Comparison of ENCODE assay signal across 8 mouse cellular contexts in the genomic region with DNA sequence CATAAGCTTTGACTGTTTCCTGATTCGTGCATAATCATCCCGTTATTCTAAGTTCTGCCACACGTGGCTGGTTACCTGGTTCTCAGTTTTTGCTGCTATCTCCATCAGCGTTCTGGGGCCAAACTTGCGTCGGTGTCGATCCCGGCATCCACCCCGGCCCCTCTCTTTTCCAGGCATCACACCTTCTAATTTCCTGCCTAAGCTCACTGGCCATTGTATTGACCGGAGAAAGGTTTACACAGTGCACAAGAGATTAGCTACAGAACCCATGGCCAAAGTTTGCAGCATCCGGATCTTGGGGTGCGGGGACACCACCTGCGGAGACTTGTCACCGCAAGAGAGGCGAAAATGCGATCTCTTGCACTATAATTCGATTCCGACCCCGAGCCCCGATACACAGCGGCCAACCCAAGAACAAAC. TPM values are rescaled to one million over a fixed set of nuclear protein-coding genes. Genes with fewer than 3 reads are reported as not detected.
A peak's percentile ranks its signal among the peaks of the same experiment; 100 is the strongest.
DNase-seq lines count a peak whose midpoint lies in the region; ATAC-seq and TF ChIP-seq lines count a peak whose summit lies in the region.

No protein-coding gene starts in this region.

- peak overlapping the region; percentile 94 for H3K4me2 ChIP-seq in heart, embryonic 12.5 days
- peak overlapping the region; percentile 62 for H3K4me2 ChIP-seq in CH12.LX (ENCODE audit: insufficient read depth, low read depth, poor library complexity, severe bottlenecking)
- H3K4me2 ChIP-seq in forebrain, embryonic 12.5 days: peak overlapping the region; percentile 99
- peak overlapping the region; percentile 95 for H3K4me2 ChIP-seq in liver, embryonic 15.5 days

- in situ Hi-C loops in CH12.LX (cut with MboI; ENCODE audit: low pct_ligation_motif_present, low pct_unique_long_range_greater_than_20kb, low sequenced_read_pairs): no loop called here

- TF ChIP-seq EP300 in CH12.LX (IDR thresholded peaks at IDR 0.05; ENCODE audit: low read length): no peak

- peaks cover 62% of the 10 kb centered on the region for H3K79me2 ChIP-seq in CH12.LX (replicated peaks; ENCODE audit: control insufficient read depth, extremely low read depth, insufficient read depth, poor library complexity, severe bottlenecking)

- no peaks in the 10 kb centered on the region for H3K27me3 ChIP-seq in heart, embryonic 12.5 days (replicated peaks)
- no peaks in the 10 kb centered on the region for H3K27me3 ChIP-seq in CH12.LX (replicated peaks)
- no peaks in the 10 kb centered on the region for H3K27me3 ChIP-seq in forebrain, embryonic 12.5 days
- no peaks in the 10 kb centered on the region for H3K27me3 ChIP-seq in liver, embryonic 15.5 days

- peaks cover 45% of the 10 kb centered on the region for H3K4me1 ChIP-seq in heart, embryonic 12.5 days (replicated peaks)
- H3K4me1 ChIP-seq in CH12.LX (ENCODE audit: control insufficient read depth in 1 of 2, insufficient read depth in 2 of 2): peaks cover 22 to 59% of the 10 kb centered on the region in 2 experiments
- peaks cover 42% of the 10 kb centered on the region for H3K4me1 ChIP-seq in forebrain, embryonic 12.5 days
- peaks cover 66% of the 10 kb centered on the region for H3K4me1 ChIP-seq in liver, embryonic 15.5 days (replicated peaks)

- H3K9ac ChIP-seq in heart, embryonic 12.5 days: peak overlapping the region; percentile 89
- peak overlapping the region; percentile 86 for H3K9ac ChIP-seq in CH12.LX (ENCODE audit: insufficient read depth, low read depth)
- H3K9ac ChIP-seq in forebrain, embryonic 12.5 days: peak overlapping the region; percentile 94
- peak overlapping the region; percentile 87 for H3K9ac ChIP-seq in liver, embryonic 15.5 days

- H3K27ac ChIP-seq in heart, embryonic 12.5 days (ENCODE audit: poor library complexity, severe bottlenecking): peak overlapping the region; percentile 84
- H3K27ac ChIP-seq in CH12.LX (ENCODE audit: insufficient read depth, low read depth): peak overlapping the region; percentile 40
- peak overlapping the region; percentile 75 for H3K27ac ChIP-seq in forebrain, embryonic 12.5 days
- H3K27ac ChIP-seq in liver, embryonic 15.5 days (replicated peaks): peak overlapping the region; percentile 83

- no peak for TF ChIP-seq POLR2A in CH12.LX (IDR thresholded peaks at IDR 0.05; ENCODE audit: low read depth, low read length)

- DNase-seq in heart, adult 11 months: no peak
- DNase-seq in CH12.LX (ENCODE audit: extremely low read depth): peak; percentile 31
- no peak for DNase-seq in frontal cortex, postnatal 25 days (ENCODE audit: low spot score in 2 of 2)
- no peak for DNase-seq in layer of hippocampus, postnatal 36 days
- DNase-seq in adrenal gland, adult (ENCODE audit: inconsistent age in 2 of 2, low spot score in 1 of 2): no peak

- under 1% methylated on average over 21 of the region's 21 CpGs for WGBS in heart, embryonic 12.5 days
- under 1% methylated on average over 21 of the region's 21 CpGs for WGBS in forebrain, embryonic 12.5 days
- under 1% methylated on average over 21 of the region's 21 CpGs for WGBS in liver, embryonic 15.5 days (ENCODE audit: insufficient replicate concordance)

- H3K9me3 ChIP-seq in heart, embryonic 12.5 days (replicated peaks): no peaks in the 10 kb centered on the region
- no peaks in the 10 kb centered on the region for H3K9me3 ChIP-seq in CH12.LX (replicated peaks; ENCODE audit: low read length)
- no peaks in the 10 kb centered on the region for H3K9me3 ChIP-seq in forebrain, embryonic 12.5 days
- H3K9me3 ChIP-seq in liver, embryonic 15.5 days (replicated peaks): no peaks in the 10 kb centered on the region

- dilution Hi-C loops in CH12.LX (cut with MboI; ENCODE audit: extremely low pct_ligation_motif_present, extremely low pct_unique_long_range_greater_than_20kb, low sequenced_read_pairs): no loop called here

- H3K4me3 ChIP-seq in heart, embryonic 12.5 days: peak overlapping the region; percentile 90
- H3K4me3 ChIP-seq in CH12.LX (replicated peaks in 1 of 3; ENCODE audit: low read depth in 2 of 3, low read length in 2 of 3, poor library complexity in 1 of 3): peak overlapping the region; percentile 70 to 99 (median 96)
- H3K4me3 ChIP-seq in forebrain, embryonic 12.5 days (replicated peaks): peak overlapping the region; percentile 92
- H3K4me3 ChIP-seq in liver, embryonic 15.5 days (replicated peaks): peak overlapping the region; percentile 90

- peaks cover 21% of the 10 kb centered on the region for H3K36me3 ChIP-seq in heart, embryonic 12.5 days
- H3K36me3 ChIP-seq in CH12.LX (replicated peaks in 1 of 2; ENCODE audit: control insufficient read depth in 1 of 2, insufficient read depth in 1 of 2, low read length in 1 of 2): peaks cover 6 to 45% of the 10 kb centered on the region in 2 experiments
- H3K36me3 ChIP-seq in forebrain, embryonic 12.5 days (replicated peaks): peaks cover 13% of the 10 kb centered on the region
- peaks cover 15% of the 10 kb centered on the region for H3K36me3 ChIP-seq in liver, embryonic 15.5 days (replicated peaks)

- no peak for TF ChIP-seq RAD21 in CH12.LX (IDR thresholded peaks at IDR 0.05; ENCODE audit: low read depth, low read length)

- no peak for ATAC-seq in heart, embryonic 12.5 days (ENCODE audit: insufficient number of reproducible peaks, low FRiP score)
- ATAC-seq in forebrain, embryonic 12.5 days (ENCODE audit: low FRiP score): peak; percentile 52; the same call in 1 of the 2 replicates
- ATAC-seq in liver, embryonic 15.5 days (ENCODE audit: insufficient read depth): peak; percentile 24; the same call in 1 of the 2 replicates

- no peak for TF ChIP-seq CTCF in CH12.LX (conservative IDR thresholded peaks at IDR 0.05 in 1 of 2, IDR thresholded peaks at IDR 0.05 in 1 of 2; ENCODE audit: low read depth in 2 of 2, low read length in 2 of 2)

TF ChIP-seq in CH12.LX, 34 proteins besides CTCF, POLR2A, EP300 and RAD21:
- peak; percentile 32; the same call in 1 of the 2 replicates for TF ChIP-seq ETS1 (conservative IDR thresholded peaks at IDR 0.05; ENCODE audit: low read depth, low read length)
- 0 out of 2 replicates have a peak, but pooled peaks have one; percentile 2 for TF ChIP-seq BHLHE40 (IDR thresholded peaks at IDR 0.05; ENCODE audit: low read depth, low read length)
- peak; percentile 73; the same call in 1 of the 2 replicates for TF ChIP-seq MYC (IDR thresholded peaks at IDR 0.05; ENCODE audit: low read depth, low read length)
- TF ChIP-seq CHD1 (IDR thresholded peaks at IDR 0.05; ENCODE audit: low read depth, low read length): 0 out of 2 replicates have a peak, but pooled peaks have one; percentile 24
- TF ChIP-seq MAX (IDR thresholded peaks at IDR 0.05; ENCODE audit: low read length): peak; percentile 78
- TF ChIP-seq TCF12 (IDR thresholded peaks at IDR 0.05; ENCODE audit: low read depth, low read length): no peak
- peak; percentile 95; the same call in 1 of the 2 replicates for TF ChIP-seq NELFE (IDR thresholded peaks at IDR 0.05; ENCODE audit: low read depth, low read length)
- TF ChIP-seq MXI1 (IDR thresholded peaks at IDR 0.05; ENCODE audit: low read depth, low read length): peak; percentile 71
- TF ChIP-seq HCFC1 (IDR thresholded peaks at IDR 0.05; ENCODE audit: low read depth, low read length): no peak

RNA-seq across cellular contexts. Expression of a gene that starts 0.3 kb away (rescaled TPM):
- 27.6 and 30.8 TPM in 2 replicates for polyA plus RNA-seq in heart, embryonic 12.5 days (2016; fragmentation: Nextera tagmentation; extraction: Ambion mirVana)
- 32.5 and 33.2 TPM in 2 replicates for total RNA-seq in CH12.LX (2012; rRNA removed)
- 22.5 and 23.2 TPM in 2 replicates for total RNA-seq in CH12.LX (2014; rRNA removed)
- 21.8 and 23.0 TPM in 2 replicates for polyA plus RNA-seq in CH12.LX (2012; ENCODE audit: insufficient read length, low read depth)
- polyA plus RNA-seq in forebrain, embryonic 12.5 days (2016; fragmentation: Nextera tagmentation; extraction: Ambion mirVana): 19.2 and 20.9 TPM in 2 replicates
- polyA plus RNA-seq in liver, embryonic 15.5 days (2015; fragmentation: Nextera tagmentation; extraction: Ambion mirVana): 8.6 and 9.1 TPM in 2 replicates
- total RNA-seq in layer of hippocampus, postnatal 36 days (2021): 10 to 100 TPM; 28.8 to 29.3 TPM

RNA-seq across cellular contexts. Expression of a gene that starts 23.1 kb away (rescaled TPM):
- polyA plus RNA-seq in heart, embryonic 12.5 days (2016; fragmentation: Nextera tagmentation; extraction: Ambion mirVana): 26.5 and 28.4 TPM in 2 replicates
- total RNA-seq in CH12.LX (2012; rRNA removed) (97.2 and 125 TPM in 2 replicates), CH12.LX (2014; rRNA removed) (4.4 and 6.1 TPM in 2 replicates)
- polyA plus RNA-seq in CH12.LX (2012; ENCODE audit: insufficient read length, low read depth): 0.79 and 1.2 TPM in 2 replicates
- polyA plus RNA-seq in forebrain, embryonic 12.5 days (2016; fragmentation: Nextera tagmentation; extraction: Ambion mirVana): 91.9 and 92.9 TPM in 2 replicates
- polyA plus RNA-seq in liver, embryonic 15.5 days (2015; fragmentation: Nextera tagmentation; extraction: Ambion mirVana): 16.1 and 16.4 TPM in 2 replicates
- total RNA-seq in layer of hippocampus, postnatal 36 days (2021): 10 to 100 TPM; 73.2 to 83.2 TPM

RNA-seq across cellular contexts. Expression of a gene that starts 23.1 kb away (rescaled TPM):
- 1.1 and 1.5 TPM in 2 replicates for polyA plus RNA-seq in heart, embryonic 12.5 days (2016; fragmentation: Nextera tagmentation; extraction: Ambion mirVana)
- total RNA-seq in CH12.LX (2012; rRNA removed) (0.21 and 0.47 TPM in 2 replicates), CH12.LX (2014; rRNA removed) (not detected in 2 replicates)
- 0.20 and 0.49 TPM in 2 replicates for polyA plus RNA-seq in CH12.LX (2012; ENCODE audit: insufficient read length, low read depth)
- 0.89 and 1.0 TPM in 2 replicates for polyA plus RNA-seq in forebrain, embryonic 12.5 days (2016; fragmentation: Nextera tagmentation; extraction: Ambion mirVana)
- polyA plus RNA-seq in liver, embryonic 15.5 days (2015; fragmentation: Nextera tagmentation; extraction: Ambion mirVana): 0.06 and 0.14 TPM in 2 replicates
- total RNA-seq in layer of hippocampus, postnatal 36 days (2021): 1 to 10 TPM; 5.6 to 6.2 TPM

RNA-seq across cellular contexts. Expression of a gene that starts 28.9 kb away (rescaled TPM):
- 8.5 and 11.6 TPM in 2 replicates for polyA plus RNA-seq in heart, embryonic 12.5 days (2016; fragmentation: Nextera tagmentation; extraction: Ambion mirVana)
- 0.34 TPM in 1 of 2 replicates, not detected in the other for total RNA-seq in CH12.LX (2012; rRNA removed)
- not detected in 2 replicates for total RNA-seq in CH12.LX (2014; rRNA removed)
- polyA plus RNA-seq in CH12.LX (2012; ENCODE audit: insufficient read length, low read depth): not detected in 2 replicates
- polyA plus RNA-seq in forebrain, embryonic 12.5 days (2016; fragmentation: Nextera tagmentation; extraction: Ambion mirVana): 185 and 187 TPM in 2 replicates
- 9.2 and 9.6 TPM in 2 replicates for polyA plus RNA-seq in liver, embryonic 15.5 days (2015; fragmentation: Nextera tagmentation; extraction: Ambion mirVana)
- total RNA-seq in layer of hippocampus, postnatal 36 days (2021): 10 to 100 TPM; 88.8 to 93.5 TPM

RNA-seq across cellular contexts. Expression of a gene that starts 38.9 kb away (rescaled TPM):
- 208 and 213 TPM in 2 replicates for polyA plus RNA-seq in heart, embryonic 12.5 days (2016; fragmentation: Nextera tagmentation; extraction: Ambion mirVana)
- total RNA-seq in CH12.LX (2012; rRNA removed) (185 and 230 TPM in 2 replicates), CH12.LX (2014; rRNA removed) (175 and 188 TPM in 2 replicates)
- polyA plus RNA-seq in CH12.LX (2012; ENCODE audit: insufficient read length, low read depth): 181 and 195 TPM in 2 replicates
- 403 and 431 TPM in 2 replicates for polyA plus RNA-seq in forebrain, embryonic 12.5 days (2016; fragmentation: Nextera tagmentation; extraction: Ambion mirVana)
- polyA plus RNA-seq in liver, embryonic 15.5 days (2015; fragmentation: Nextera tagmentation; extraction: Ambion mirVana): 111 and 117 TPM in 2 replicates
- total RNA-seq in layer of hippocampus, postnatal 36 days (2021): 100 to 1,000 TPM; 478 to 523 TPM
